Mouse (Mus musculus): Measurements from ENCODE around the gene Bbx. TPM values are rescaled to one million over a fixed set of nuclear protein-coding genes. Genes with fewer than 3 reads are reported as not detected.

Gene Bbx
- polyA plus RNA-seq, 1 experiment from 2014 or later: 29.9 TPM

GRCm38 (mm10) chr16:50249036-50249435 lies 183.2 kb downstream of the Bbx start:
- no peak for ATAC-seq (ENCODE audit: low FRiP score)
- H3K27me3 ChIP-seq: no peaks in the 10 kb centered on the region
- H3K36me3 ChIP-seq: no peaks in the 10 kb centered on the region
- no peak overlapping the region for H3K9ac ChIP-seq
- no peak overlapping the region for H3K4me2 ChIP-seq
- no peak overlapping the region for H3K4me3 ChIP-seq
- no peaks in the 10 kb centered on the region for H3K9me3 ChIP-seq
- 96% methylated on average over 3 of the region's 3 CpGs for WGBS
- no peak overlapping the region for H3K27ac ChIP-seq
- no peaks in the 10 kb centered on the region for H3K4me1 ChIP-seq (replicated peaks)

- Histone ChIP-seq H3K27ac (no peak overlapping the region), H3K9me3 (no peaks in the 10 kb centered on the region), H3K9ac (no peak overlapping the region), H3K36me3 (peaks cover 6% of the 10 kb centered on the region; the same call in 1 of the 2 replicates), H3K4me3 (no peak overlapping the region), H3K4me2 (no peak overlapping the region), H3K27me3 (no peaks in the 10 kb centered on the region), H3K4me1 (replicated peaks) (no peaks in the 10 kb centered on the region)
- WGBS: 81% methylated on average over 4 of the region's 4 CpGs
- ATAC-seq (ENCODE audit: low FRiP score): no peak
Observed at GRCm38 (mm10) chr16:50242444-50242843, 189.7 kb downstream of the Bbx start.

- no peaks in the 10 kb centered on the region for H3K9me3 ChIP-seq
- H3K4me2 ChIP-seq: no peak overlapping the region
- H3K36me3 ChIP-seq: peaks cover 6% of the 10 kb centered on the region; the same call in 1 of the 2 replicates
- no peak overlapping the region for H3K27ac ChIP-seq
- H3K9ac ChIP-seq: no peak overlapping the region
- H3K27me3 ChIP-seq: no peaks in the 10 kb centered on the region
- 98% methylated on average over 3 of the region's 3 CpGs for WGBS
- no peak overlapping the region for H3K4me3 ChIP-seq
- H3K4me1 ChIP-seq (replicated peaks): no peaks in the 10 kb centered on the region
- ATAC-seq (ENCODE audit: low FRiP score): no peak
Observed at GRCm38 (mm10) chr16:50241604-50242003, 190.6 kb downstream of the Bbx start.

GRCm38 (mm10) chr16:50235231-50235630 lies 197.0 kb downstream of the Bbx start:
- WGBS: 39% methylated on average over 3 of the region's 3 CpGs
- peaks cover 5% of the 10 kb centered on the region; the same call in 1 of the 2 replicates for H3K36me3 ChIP-seq
- no peak overlapping the region for H3K4me2 ChIP-seq
- no peak overlapping the region for H3K9ac ChIP-seq
- no peak overlapping the region for H3K4me3 ChIP-seq
- no peaks in the 10 kb centered on the region for H3K9me3 ChIP-seq
- H3K4me1 ChIP-seq (replicated peaks): no peaks in the 10 kb centered on the region
- ATAC-seq (ENCODE audit: low FRiP score): no peak
- no peak overlapping the region for H3K27ac ChIP-seq
- no peaks in the 10 kb centered on the region for H3K27me3 ChIP-seq

- WGBS: 98% methylated on average over 2 of the region's 2 CpGs
- no peaks in the 10 kb centered on the region for H3K27me3 ChIP-seq
- H3K4me1 ChIP-seq (replicated peaks): no peaks in the 10 kb centered on the region
- H3K9me3 ChIP-seq: no peaks in the 10 kb centered on the region
- no peak overlapping the region for H3K4me2 ChIP-seq
- no peak for ATAC-seq (ENCODE audit: low FRiP score)
- 0 out of 2 replicates have a peak, but pooled peaks cover 3% of the 10 kb centered on the region for H3K36me3 ChIP-seq
- no peak overlapping the region for H3K4me3 ChIP-seq
- no peak overlapping the region for H3K27ac ChIP-seq
- no peak overlapping the region for H3K9ac ChIP-seq
Observed at GRCm38 (mm10) chr16:50230624-50231023, 201.6 kb downstream of the Bbx start.

- no peak overlapping the region for H3K4me3 ChIP-seq
- H3K4me1 ChIP-seq (replicated peaks): no peaks in the 10 kb centered on the region
- H3K27ac ChIP-seq: no peak overlapping the region
- no peak for ATAC-seq (ENCODE audit: low FRiP score)
- no peak overlapping the region for H3K9ac ChIP-seq
- peaks cover 10% of the 10 kb centered on the region for H3K36me3 ChIP-seq
- no peaks in the 10 kb centered on the region for H3K27me3 ChIP-seq
- no peak overlapping the region for H3K4me2 ChIP-seq
- WGBS: 97% methylated on average over 1 of the region's 1 CpGs
- no peaks in the 10 kb centered on the region for H3K9me3 ChIP-seq
Observed at GRCm38 (mm10) chr16:50228833-50229232, 203.4 kb downstream of the Bbx start.

GRCm38 (mm10) chr16:50226274-50226673 lies 205.9 kb downstream of the Bbx start:
- H3K4me2 ChIP-seq: no peak overlapping the region
- no peak overlapping the region for H3K4me3 ChIP-seq
- H3K27me3 ChIP-seq: no peaks in the 10 kb centered on the region
- WGBS: 79% methylated on average over 1 of the region's 1 CpGs
- no peaks in the 10 kb centered on the region for H3K9me3 ChIP-seq
- H3K27ac ChIP-seq: no peak overlapping the region
- H3K4me1 ChIP-seq (replicated peaks): no peaks in the 10 kb centered on the region
- ATAC-seq (ENCODE audit: low FRiP score): no peak
- H3K36me3 ChIP-seq: peaks cover 7% of the 10 kb centered on the region
- no peak overlapping the region for H3K9ac ChIP-seq

GRCm38 (mm10) chr16:50224946-50225345 lies 207.2 kb downstream of the Bbx start:
- no peak for ATAC-seq (ENCODE audit: low FRiP score)
- H3K36me3 ChIP-seq: peaks cover 11% of the 10 kb centered on the region
- H3K4me1 ChIP-seq (replicated peaks): no peaks in the 10 kb centered on the region
- 94% methylated on average over 3 of the region's 3 CpGs for WGBS
- no peak overlapping the region for H3K27ac ChIP-seq
- H3K9me3 ChIP-seq: no peaks in the 10 kb centered on the region
- no peak overlapping the region for H3K4me2 ChIP-seq
- H3K27me3 ChIP-seq: no peaks in the 10 kb centered on the region
- H3K4me3 ChIP-seq: no peak overlapping the region
- H3K9ac ChIP-seq: no peak overlapping the region

- no peak overlapping the region for H3K9ac ChIP-seq
- H3K27ac ChIP-seq: no peak overlapping the region
- WGBS: 83% methylated on average over 8 of the region's 8 CpGs
- no peaks in the 10 kb centered on the region for H3K9me3 ChIP-seq
- H3K4me2 ChIP-seq: no peak overlapping the region
- no peaks in the 10 kb centered on the region for H3K27me3 ChIP-seq
- ATAC-seq (ENCODE audit: low FRiP score): no peak
- H3K36me3 ChIP-seq: peaks cover 16% of the 10 kb centered on the region
- no peak overlapping the region for H3K4me3 ChIP-seq
- H3K4me1 ChIP-seq (replicated peaks): 0 out of 2 replicates have a peak, but pooled peaks cover 3% of the 10 kb centered on the region
Observed at GRCm38 (mm10) chr16:50220734-50221501, 211.3 kb downstream of the Bbx start.

- peaks cover 9% of the 10 kb centered on the region for H3K36me3 ChIP-seq
- H3K9me3 ChIP-seq: no peaks in the 10 kb centered on the region
- no peak overlapping the region for H3K9ac ChIP-seq
- H3K27me3 ChIP-seq: no peaks in the 10 kb centered on the region
- H3K27ac ChIP-seq: no peak overlapping the region
- 0 out of 2 replicates have a peak, but pooled peaks cover 3% of the 10 kb centered on the region for H3K4me1 ChIP-seq (replicated peaks)
- ATAC-seq (ENCODE audit: low FRiP score): no peak
- no peak overlapping the region for H3K4me2 ChIP-seq
- no peak overlapping the region for H3K4me3 ChIP-seq
Observed at GRCm38 (mm10) chr16:50217084-50217483, 215.1 kb downstream of the Bbx start.

GRCm38 (mm10) chr16:50211727-50212126 lies 220.5 kb downstream of the Bbx start:
- H3K9ac ChIP-seq: no peak overlapping the region
- ATAC-seq (ENCODE audit: low FRiP score): no peak
- no peaks in the 10 kb centered on the region for H3K27me3 ChIP-seq
- WGBS: 83% methylated on average over 4 of the region's 4 CpGs
- H3K4me3 ChIP-seq: no peak overlapping the region
- H3K36me3 ChIP-seq: peaks cover 6% of the 10 kb centered on the region
- no peak overlapping the region for H3K4me2 ChIP-seq
- no peaks in the 10 kb centered on the region for H3K4me1 ChIP-seq (replicated peaks)
- H3K9me3 ChIP-seq: no peaks in the 10 kb centered on the region
- no peak overlapping the region for H3K27ac ChIP-seq

GRCm38 (mm10) chr16:50211231-50211630 lies 221.0 kb downstream of the Bbx start:
- no peak overlapping the region for H3K4me3 ChIP-seq
- no peak overlapping the region for H3K27ac ChIP-seq
- peaks cover 6% of the 10 kb centered on the region for H3K36me3 ChIP-seq
- no peak overlapping the region for H3K4me2 ChIP-seq
- no peaks in the 10 kb centered on the region for H3K9me3 ChIP-seq
- no peak for ATAC-seq (ENCODE audit: low FRiP score)
- no peaks in the 10 kb centered on the region for H3K4me1 ChIP-seq (replicated peaks)
- 75% methylated on average over 6 of the region's 6 CpGs for WGBS
- H3K27me3 ChIP-seq: no peaks in the 10 kb centered on the region
- no peak overlapping the region for H3K9ac ChIP-seq

- H3K4me1 ChIP-seq (replicated peaks): no peaks in the 10 kb centered on the region
- H3K4me3 ChIP-seq: no peak overlapping the region
- H3K4me2 ChIP-seq: no peak overlapping the region
- no peaks in the 10 kb centered on the region for H3K27me3 ChIP-seq
- no peak overlapping the region for H3K9ac ChIP-seq
- H3K9me3 ChIP-seq: no peaks in the 10 kb centered on the region
- no peak for ATAC-seq (ENCODE audit: low FRiP score)
- H3K27ac ChIP-seq: no peak overlapping the region
- 95% methylated on average over 2 of the region's 2 CpGs for WGBS
- peaks cover 6% of the 10 kb centered on the region for H3K36me3 ChIP-seq
Observed at GRCm38 (mm10) chr16:50210742-50211141, 221.4 kb downstream of the Bbx start.

Data from hindbrain, embryonic 13.5 days (tissue).